Mouse (Mus musculus): ENCODE results near the gene Prr15. TPM values are rescaled to one million over a fixed set of nuclear protein-coding genes. Genes with fewer than 3 reads are reported as not detected.

The Prr15 gene
- polyA plus RNA-seq, 1 experiment from 2014 or later, result 2.4 TPM

GRCm38 (mm10) chr6:54333116-54333651 is 7.5 kb downstream of the Prr15 start:
- WGBS, result 43% methylated on average over 11 of the region's 11 CpGs
- Histone ChIP-seq H3K9me3 (replicated peaks; ENCODE audit: control insufficient read depth, low read length) (no peaks in the 10 kb centered on the region), H3K4me2 (ENCODE audit: low read depth, low read length) (no peak overlapping the region), H3K4me3 (ENCODE audit: low read depth, low read length) (no peak overlapping the region), H3K27ac (replicated peaks; ENCODE audit: low read depth, low read length) (no peak overlapping the region), H3K9ac (replicated peaks; ENCODE audit: low read length) (no peak overlapping the region), H3K27me3 (ENCODE audit: control insufficient read depth, insufficient read depth, low read length) (peaks cover 6% of the 10 kb centered on the region; the same call in 1 of the 2 replicates), H3K4me1 (ENCODE audit: control insufficient read depth, insufficient read depth, low read length) (no peaks in the 10 kb centered on the region), H3K36me3 (replicated peaks; ENCODE audit: control insufficient read depth, insufficient read depth, low read depth, low read length) (no peaks in the 10 kb centered on the region)
- DNase-seq (ENCODE audit: low spot score) (no peak), ATAC-seq (replicated peaks; ENCODE audit: insufficient number of reproducible peaks, low FRiP score, low TSS enrichment, low read depth) (no peak)

GRCm38 (mm10) chr6:54333652-54334396 is 8.2 kb downstream of the Prr15 start:
- Histone ChIP-seq H3K27me3 (ENCODE audit: control insufficient read depth, insufficient read depth, low read length) (no peaks in the 10 kb centered on the region), H3K27ac (replicated peaks; ENCODE audit: low read depth, low read length) (no peak overlapping the region), H3K4me3 (ENCODE audit: low read depth, low read length) (no peak overlapping the region), H3K9ac (replicated peaks; ENCODE audit: low read length) (no peak overlapping the region), H3K9me3 (replicated peaks; ENCODE audit: control insufficient read depth, low read length) (no peaks in the 10 kb centered on the region), H3K4me2 (ENCODE audit: low read depth, low read length) (no peak overlapping the region), H3K36me3 (replicated peaks; ENCODE audit: control insufficient read depth, insufficient read depth, low read depth, low read length) (no peaks in the 10 kb centered on the region), H3K4me1 (ENCODE audit: control insufficient read depth, insufficient read depth, low read length) (no peaks in the 10 kb centered on the region)
- WGBS, result 40% methylated on average over 9 of the region's 9 CpGs
- ATAC-seq (replicated peaks; ENCODE audit: insufficient number of reproducible peaks, low FRiP score, low TSS enrichment, low read depth) (no peak), DNase-seq (ENCODE audit: low spot score) (no peak)

GRCm38 (mm10) chr6:54337321-54337720 is 11.7 kb downstream of the Prr15 start:
- no peak for ATAC-seq (replicated peaks; ENCODE audit: insufficient number of reproducible peaks, low FRiP score, low TSS enrichment, low read depth)
- no peaks in the 10 kb centered on the region for H3K36me3 ChIP-seq (replicated peaks; ENCODE audit: control insufficient read depth, insufficient read depth, low read depth, low read length)
- WGBS, result 91% methylated on average over 6 of the region's 6 CpGs
- no peak overlapping the region for H3K9ac ChIP-seq (replicated peaks; ENCODE audit: low read length)
- no peaks in the 10 kb centered on the region for H3K9me3 ChIP-seq (replicated peaks; ENCODE audit: control insufficient read depth, low read length)
- no peak overlapping the region for H3K4me2 ChIP-seq (ENCODE audit: low read depth, low read length)
- H3K27me3 ChIP-seq (ENCODE audit: control insufficient read depth, insufficient read depth, low read length), result no peaks in the 10 kb centered on the region
- no peak overlapping the region for H3K27ac ChIP-seq (replicated peaks; ENCODE audit: low read depth, low read length)
- no peaks in the 10 kb centered on the region for H3K4me1 ChIP-seq (ENCODE audit: control insufficient read depth, insufficient read depth, low read length)
- DNase-seq (ENCODE audit: low spot score), result no peak
- no peak overlapping the region for H3K4me3 ChIP-seq (ENCODE audit: low read depth, low read length)

GRCm38 (mm10) chr6:54341133-54341532 is 15.5 kb downstream of the Prr15 start:
- no peak overlapping the region for H3K27ac ChIP-seq (replicated peaks; ENCODE audit: low read depth, low read length)
- no peaks in the 10 kb centered on the region for H3K36me3 ChIP-seq (replicated peaks; ENCODE audit: control insufficient read depth, insufficient read depth, low read depth, low read length)
- H3K9me3 ChIP-seq (replicated peaks; ENCODE audit: control insufficient read depth, low read length), result no peaks in the 10 kb centered on the region
- no peak overlapping the region for H3K4me3 ChIP-seq (ENCODE audit: low read depth, low read length)
- ATAC-seq (replicated peaks; ENCODE audit: insufficient number of reproducible peaks, low FRiP score, low TSS enrichment, low read depth) (no peak), DNase-seq (ENCODE audit: low spot score) (no peak)
- H3K4me2 ChIP-seq (ENCODE audit: low read depth, low read length), result no peak overlapping the region
- H3K9ac ChIP-seq (replicated peaks; ENCODE audit: low read length), result no peak overlapping the region
- WGBS, result 84% methylated on average over 5 of the region's 5 CpGs
- no peaks in the 10 kb centered on the region for H3K4me1 ChIP-seq (ENCODE audit: control insufficient read depth, insufficient read depth, low read length)
- no peaks in the 10 kb centered on the region for H3K27me3 ChIP-seq (ENCODE audit: control insufficient read depth, insufficient read depth, low read length)

- H3K9ac ChIP-seq (replicated peaks; ENCODE audit: low read length), result no peak overlapping the region
- H3K36me3 ChIP-seq (replicated peaks; ENCODE audit: control insufficient read depth, insufficient read depth, low read depth, low read length), result no peaks in the 10 kb centered on the region
- H3K4me1 ChIP-seq (ENCODE audit: control insufficient read depth, insufficient read depth, low read length), result no peaks in the 10 kb centered on the region
- DNase-seq (ENCODE audit: low spot score), result no peak
- H3K27me3 ChIP-seq (ENCODE audit: control insufficient read depth, insufficient read depth, low read length), result no peaks in the 10 kb centered on the region
- no peak overlapping the region for H3K4me2 ChIP-seq (ENCODE audit: low read depth, low read length)
- ATAC-seq (replicated peaks; ENCODE audit: insufficient number of reproducible peaks, low FRiP score, low TSS enrichment, low read depth), result no peak
- no peak overlapping the region for H3K4me3 ChIP-seq (ENCODE audit: low read depth, low read length)
- H3K9me3 ChIP-seq (replicated peaks; ENCODE audit: control insufficient read depth, low read length), result no peaks in the 10 kb centered on the region
- H3K27ac ChIP-seq (replicated peaks; ENCODE audit: low read depth, low read length), result no peak overlapping the region
- WGBS, result 86% methylated on average over 10 of the region's 10 CpGs
These were observed 16.6 kb downstream of the Prr15 start for GRCm38 (mm10) chr6:54342223-54342622.

GRCm38 (mm10) chr6:54351860-54352259 is 26.2 kb downstream of the Prr15 start:
- WGBS, result 83% methylated on average over 5 of the region's 5 CpGs
- H3K4me1 ChIP-seq (ENCODE audit: control insufficient read depth, insufficient read depth, low read length), result no peaks in the 10 kb centered on the region
- H3K4me3 ChIP-seq (ENCODE audit: low read depth, low read length), result no peak overlapping the region
- H3K4me2 ChIP-seq (ENCODE audit: low read depth, low read length), result no peak overlapping the region
- no peak for ATAC-seq (replicated peaks; ENCODE audit: insufficient number of reproducible peaks, low FRiP score, low TSS enrichment, low read depth)
- DNase-seq (ENCODE audit: low spot score), result no peak
- no peaks in the 10 kb centered on the region for H3K36me3 ChIP-seq (replicated peaks; ENCODE audit: control insufficient read depth, insufficient read depth, low read depth, low read length)
- no peak overlapping the region for H3K9ac ChIP-seq (replicated peaks; ENCODE audit: low read length)
- no peaks in the 10 kb centered on the region for H3K27me3 ChIP-seq (ENCODE audit: control insufficient read depth, insufficient read depth, low read length)
- H3K9me3 ChIP-seq (replicated peaks; ENCODE audit: control insufficient read depth, low read length), result no peaks in the 10 kb centered on the region
- H3K27ac ChIP-seq (replicated peaks; ENCODE audit: low read depth, low read length), result no peak overlapping the region

GRCm38 (mm10) chr6:54352931-54353690 is 27.5 kb downstream of the Prr15 start:
- H3K9me3 ChIP-seq (replicated peaks; ENCODE audit: control insufficient read depth, low read length), result no peaks in the 10 kb centered on the region
- no peak overlapping the region for H3K9ac ChIP-seq (replicated peaks; ENCODE audit: low read length)
- 53% methylated on average over 14 of the region's 14 CpGs for WGBS
- no peaks in the 10 kb centered on the region for H3K4me1 ChIP-seq (ENCODE audit: control insufficient read depth, insufficient read depth, low read length)
- H3K27ac ChIP-seq (replicated peaks; ENCODE audit: low read depth, low read length), result no peak overlapping the region
- ATAC-seq (replicated peaks; ENCODE audit: insufficient number of reproducible peaks, low FRiP score, low TSS enrichment, low read depth), result no peak
- H3K4me2 ChIP-seq (ENCODE audit: low read depth, low read length), result no peak overlapping the region
- no peaks in the 10 kb centered on the region for H3K36me3 ChIP-seq (replicated peaks; ENCODE audit: control insufficient read depth, insufficient read depth, low read depth, low read length)
- no peak for DNase-seq (ENCODE audit: low spot score)
- no peaks in the 10 kb centered on the region for H3K27me3 ChIP-seq (ENCODE audit: control insufficient read depth, insufficient read depth, low read length)
- no peak overlapping the region for H3K4me3 ChIP-seq (ENCODE audit: low read depth, low read length)

GRCm38 (mm10) chr6:54353698-54354097 is 28.1 kb downstream of the Prr15 start:
- Histone ChIP-seq H3K4me2 (ENCODE audit: low read depth, low read length) (no peak overlapping the region), H3K36me3 (replicated peaks; ENCODE audit: control insufficient read depth, insufficient read depth, low read depth, low read length) (no peaks in the 10 kb centered on the region), H3K9ac (replicated peaks; ENCODE audit: low read length) (no peak overlapping the region), H3K9me3 (replicated peaks; ENCODE audit: control insufficient read depth, low read length) (no peaks in the 10 kb centered on the region), H3K4me1 (ENCODE audit: control insufficient read depth, insufficient read depth, low read length) (no peaks in the 10 kb centered on the region), H3K4me3 (ENCODE audit: low read depth, low read length) (no peak overlapping the region), H3K27me3 (ENCODE audit: control insufficient read depth, insufficient read depth, low read length) (no peaks in the 10 kb centered on the region), H3K27ac (replicated peaks; ENCODE audit: low read depth, low read length) (no peak overlapping the region)
- WGBS, result 84% methylated on average over 5 of the region's 5 CpGs
- DNase-seq (ENCODE audit: low spot score) (no peak), ATAC-seq (replicated peaks; ENCODE audit: insufficient number of reproducible peaks, low FRiP score, low TSS enrichment, low read depth) (no peak)
